Mouse (Mus musculus): ENCODE results near the gene Edn1. TPM values are rescaled to one million over a fixed set of nuclear protein-coding genes. Genes with fewer than 3 reads are reported as not detected.

Gene Edn1
- total and polyA plus RNA-seq, 3 experiments: not detected

DNA sequence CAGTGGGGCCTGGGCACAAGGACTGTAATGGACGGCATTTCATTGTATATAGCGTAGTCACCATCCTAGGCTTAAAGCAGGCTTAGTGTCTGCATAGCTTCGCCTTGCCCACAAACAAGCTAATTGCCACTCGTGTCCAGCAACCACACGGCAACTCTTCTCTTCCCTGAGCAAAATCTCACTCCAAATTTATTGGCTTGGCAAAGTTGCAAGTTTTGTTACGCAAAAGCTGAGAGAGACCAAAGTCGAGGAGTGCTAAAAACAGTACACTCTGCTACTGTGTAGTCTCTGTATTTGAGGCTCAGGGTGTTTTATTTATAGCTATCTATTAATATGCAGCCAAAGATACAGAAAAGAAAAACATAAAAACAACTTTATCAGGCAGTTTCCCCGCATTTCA, 3.0 kb upstream of the Edn1 start:
- no peak overlapping the region for H3K9ac ChIP-seq (ENCODE audit: insufficient read depth, low read depth)
- H3K4me2 ChIP-seq (ENCODE audit: insufficient read depth, low read depth, poor library complexity, severe bottlenecking): no peak overlapping the region
- no peak for DNase-seq (ENCODE audit: extremely low read depth)
- H3K4me1 ChIP-seq (ENCODE audit: control insufficient read depth in 1 of 2, insufficient read depth in 2 of 2): peaks cover 6 to 39% of the 10 kb centered on the region in 2 experiments
- H3K79me2 ChIP-seq (replicated peaks; ENCODE audit: control insufficient read depth, extremely low read depth, insufficient read depth, poor library complexity, severe bottlenecking): no peaks in the 10 kb centered on the region
- H3K27me3 ChIP-seq (replicated peaks): peaks cover 18% of the 10 kb centered on the region
- dilution Hi-C loops (cut with MboI; ENCODE audit: extremely low pct_ligation_motif_present, extremely low pct_unique_long_range_greater_than_20kb, low sequenced_read_pairs) (no loop called here), in situ Hi-C loops (cut with MboI; ENCODE audit: low pct_ligation_motif_present, low pct_unique_long_range_greater_than_20kb, low sequenced_read_pairs) (no loop called here)
- no peak overlapping the region for H3K27ac ChIP-seq (ENCODE audit: insufficient read depth, low read depth)
- TF ChIP-seq RCOR1 (conservative IDR thresholded peaks at IDR 0.05; ENCODE audit: low read depth, low read length) (no peak), SMC3 (IDR thresholded peaks at IDR 0.05; ENCODE audit: low read depth, low read length) (no peak), JUND (conservative IDR thresholded peaks at IDR 0.05; ENCODE audit: low read depth, low read length) (no peak), POLR2A (IDR thresholded peaks at IDR 0.05; ENCODE audit: low read depth, low read length) (no peak), IRF4 (IDR thresholded peaks at IDR 0.05; ENCODE audit: low read depth, low read length) (no peak), ETS1 (conservative IDR thresholded peaks at IDR 0.05; ENCODE audit: low read depth, low read length) (no peak), MAZ (IDR thresholded peaks at IDR 0.05; ENCODE audit: low read depth, low read length) (no peak), NELFE (IDR thresholded peaks at IDR 0.05; ENCODE audit: low read depth, low read length) (no peak), ZKSCAN1 (IDR thresholded peaks at IDR 0.05; ENCODE audit: borderline replicate concordance, low read depth, low read length) (no peak), RAD21 (IDR thresholded peaks at IDR 0.05; ENCODE audit: low read depth, low read length) (no peak), BHLHE40 (IDR thresholded peaks at IDR 0.05; ENCODE audit: low read depth, low read length) (no peak), E2F4 (IDR thresholded peaks at IDR 0.05; ENCODE audit: insufficient replicate concordance, low read depth, low read length) (no peak), JUN (IDR thresholded peaks at IDR 0.05; ENCODE audit: insufficient read depth, low read depth, low read length) (no peak), TCF12 (IDR thresholded peaks at IDR 0.05; ENCODE audit: low read depth, low read length) (no peak), ELF1 (IDR thresholded peaks at IDR 0.05; ENCODE audit: low read depth, low read length) (no peak), USF2 (conservative IDR thresholded peaks at IDR 0.05; ENCODE audit: low read depth, low read length) (no peak)
- H3K36me3 ChIP-seq (replicated peaks in 1 of 2; ENCODE audit: control insufficient read depth in 1 of 2, insufficient read depth in 1 of 2, low read length in 1 of 2): no peaks in the 10 kb centered on the region
- H3K9me3 ChIP-seq (replicated peaks; ENCODE audit: low read length): no peaks in the 10 kb centered on the region
- no peak overlapping the region for H3K4me3 ChIP-seq (replicated peaks in 1 of 3; ENCODE audit: low read depth in 2 of 3, low read length in 2 of 3, poor library complexity in 1 of 3)

DNA sequence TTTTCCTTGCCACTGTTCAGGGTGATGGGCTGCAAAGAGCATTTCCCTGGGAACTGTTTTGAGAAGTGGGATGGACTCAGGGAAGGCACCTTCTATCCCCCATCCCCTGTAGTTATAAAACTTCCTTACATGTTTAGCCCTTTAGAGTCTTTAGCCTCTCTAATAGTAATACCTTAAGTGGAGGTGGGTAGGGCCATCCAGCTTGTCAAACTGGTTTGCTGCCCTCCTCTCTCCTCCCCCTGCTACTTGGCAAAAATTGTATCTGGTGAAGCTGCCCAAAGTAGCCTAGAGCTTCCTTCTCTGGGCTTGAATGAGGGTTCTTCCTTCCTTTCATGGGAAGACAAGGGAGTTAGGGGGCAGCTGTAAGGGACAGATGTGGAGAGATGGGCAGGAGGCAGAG, 2.5 kb upstream of the Edn1 start:
- Histone ChIP-seq H3K4me2 (ENCODE audit: insufficient read depth, low read depth, poor library complexity, severe bottlenecking) (no peak overlapping the region), H3K9ac (ENCODE audit: insufficient read depth, low read depth) (no peak overlapping the region), H3K4me1 (ENCODE audit: control insufficient read depth in 1 of 2, insufficient read depth in 2 of 2) (peaks cover 6 to 39% of the 10 kb centered on the region in 2 experiments), H3K27me3 (replicated peaks) (peaks cover 21% of the 10 kb centered on the region), H3K9me3 (replicated peaks; ENCODE audit: low read length) (no peaks in the 10 kb centered on the region), H3K36me3 (replicated peaks in 1 of 2; ENCODE audit: control insufficient read depth in 1 of 2, insufficient read depth in 1 of 2, low read length in 1 of 2) (no peaks in the 10 kb centered on the region), H3K79me2 (replicated peaks; ENCODE audit: control insufficient read depth, extremely low read depth, insufficient read depth, poor library complexity, severe bottlenecking) (no peaks in the 10 kb centered on the region), H3K27ac (ENCODE audit: insufficient read depth, low read depth) (no peak overlapping the region), H3K4me3 (replicated peaks in 1 of 3; ENCODE audit: low read depth in 2 of 3, low read length in 2 of 3, poor library complexity in 1 of 3) (no peak overlapping the region)
- in situ Hi-C loops (cut with MboI; ENCODE audit: low pct_ligation_motif_present, low pct_unique_long_range_greater_than_20kb, low sequenced_read_pairs) (no loop called here), dilution Hi-C loops (cut with MboI; ENCODE audit: extremely low pct_ligation_motif_present, extremely low pct_unique_long_range_greater_than_20kb, low sequenced_read_pairs) (no loop called here)
- no peak for DNase-seq (ENCODE audit: extremely low read depth)
- TF ChIP-seq MYC (IDR thresholded peaks at IDR 0.05; ENCODE audit: low read depth, low read length) (no peak), NRF1 (IDR thresholded peaks at IDR 0.05; ENCODE audit: low read depth, low read length) (no peak), MEF2A (IDR thresholded peaks at IDR 0.05; ENCODE audit: borderline replicate concordance, low read depth, low read length) (no peak), E2F4 (IDR thresholded peaks at IDR 0.05; ENCODE audit: insufficient replicate concordance, low read depth, low read length) (no peak), MXI1 (IDR thresholded peaks at IDR 0.05; ENCODE audit: low read depth, low read length) (no peak), MAZ (IDR thresholded peaks at IDR 0.05; ENCODE audit: low read depth, low read length) (no peak), CHD1 (IDR thresholded peaks at IDR 0.05; ENCODE audit: low read depth, low read length) (no peak), POLR2AphosphoS2 (IDR thresholded peaks at IDR 0.05; ENCODE audit: low read depth, low read length) (no peak), BHLHE40 (IDR thresholded peaks at IDR 0.05; ENCODE audit: low read depth, low read length) (no peak), GABPA (IDR thresholded peaks at IDR 0.05; ENCODE audit: insufficient replicate concordance, low read depth, low read length) (no peak), USF2 (conservative IDR thresholded peaks at IDR 0.05; ENCODE audit: low read depth, low read length) (no peak), UBTF (IDR thresholded peaks at IDR 0.05; ENCODE audit: low read depth, low read length) (no peak), ZMIZ1 (IDR thresholded peaks at IDR 0.05; ENCODE audit: low read depth, low read length) (no peak), PAX5 (IDR thresholded peaks at IDR 0.05; ENCODE audit: low read length) (no peak), NELFE (IDR thresholded peaks at IDR 0.05; ENCODE audit: low read depth, low read length) (no peak), EP300 (IDR thresholded peaks at IDR 0.05; ENCODE audit: low read length) (no peak), ETS1 (conservative IDR thresholded peaks at IDR 0.05; ENCODE audit: low read depth, low read length) (no peak), TCF12 (IDR thresholded peaks at IDR 0.05; ENCODE audit: low read depth, low read length) (no peak), USF1 (IDR thresholded peaks at IDR 0.05; ENCODE audit: low read depth, low read length) (no peak), KAT2A (IDR thresholded peaks at IDR 0.05; ENCODE audit: insufficient replicate concordance, low read length) (no peak)
